Mouse (Mus musculus) heart, postnatal 0 days (tissue): ENCODE measurements around the gene Tmem44. TPM values are rescaled to one million over a fixed set of nuclear protein-coding genes. Genes with fewer than 3 reads are reported as not detected.

Experiments
- ATAC-seq: fragments of 200-750 bp; cut with Nextera tagmentation; 2 replicates; pipeline ENCODE4 v1.8.0; 2017; ENCODE audit warnings: low read depth, moderate number of reproducible peaks, moderate library complexity; ENCODE audit not compliant: insufficient read depth
- DNase-seq: peaks from one replicate; pipeline ENCODE4 v3.0.0-alpha.2; 2016; ENCODE audit warnings: low spot score
- H3K27ac ChIP-seq: fragments of 300-500 bp; sonication (generic); 2 replicates; pipeline ENCODE4 v1.5.1; 2014; ENCODE audit warnings: low read depth, mild to moderate bottlenecking
- H3K27me3 ChIP-seq: fragments of 300-500 bp; sonication (generic); 2 replicates; pipeline ENCODE4 v1.6.1; 2014; ENCODE audit warnings: low read length, mixed read lengths; ENCODE audit not compliant: control insufficient read depth, insufficient read depth
- H3K36me3 ChIP-seq: fragments of 300-500 bp; sonication (generic); replicated peaks from 2 replicates; pipeline ENCODE4 v1.6.1; 2014; ENCODE audit warnings: low read length, mixed read lengths; ENCODE audit not compliant: control insufficient read depth, insufficient read depth
- H3K4me1 ChIP-seq: fragments of 300-500 bp; sonication (generic); 2 replicates; pipeline ENCODE4 v1.6.1; 2014; ENCODE audit warnings: antibody characterized with exemption; ENCODE audit not compliant: control insufficient read depth, insufficient read depth
- H3K4me2 ChIP-seq: fragments of 300-500 bp; sonication (generic); 2 replicates; pipeline ENCODE4 v1.6.1; 2014; ENCODE audit warnings: low read depth, mild to moderate bottlenecking, low read length, moderate library complexity
- H3K4me3 ChIP-seq: fragments of 300-500 bp; sonication (generic); 2 replicates; pipeline ENCODE4 v1.5.1; 2014; ENCODE audit warnings: low read depth, low read length
- H3K9ac ChIP-seq: fragments of 300-500 bp; sonication (generic); replicated peaks from 2 replicates; pipeline ENCODE4 v1.6.1; 2014; ENCODE audit warnings: low read depth, low read length, mixed read lengths
- H3K9me3 ChIP-seq: fragments of 300-500 bp; sonication (generic); replicated peaks from 2 replicates; pipeline ENCODE4 v1.6.1; 2016; ENCODE audit warnings: low read length; ENCODE audit not compliant: control insufficient read depth
- CTCF ChIP-seq: IDR thresholded peaks from 2 replicates; pipeline ENCODE4 v1.5.1; 2016; ENCODE audit warnings: antibody characterized with exemption, control low read depth, low read depth
- EP300 ChIP-seq: IDR thresholded peaks from 2 replicates; pipeline ENCODE4 v1.6.1; 2016; ENCODE audit warnings: antibody characterized with exemption, low read depth
- WGBS: fragments of 180-500 bp; shearing (Covaris S2); extraction: QIAGEN DNeasy Blood & Tissue Kit; methylation state at CpG from one replicate; pipeline ENCODE4 v1.1.7; 2014; 5-methylcytosine and 5-hydroxymethylcytosine counted together
- polyA plus RNA-seq: library from polyadenylated mRNA; unstranded; fragments of >200 nt; fragmentation: Nextera tagmentation; extraction: Ambion mirVana; gene quantifications from 2 replicates; pipeline ENCODE4 v1.2.1, GENCODE M21; 2015
- total RNA-seq: library from RNA; depleted of rRNA; stranded (reverse); fragments of >200 nt; gene quantifications from 2 replicates; pipeline ENCODE4 v1.2.3, GENCODE M21; 2014; ENCODE audit warnings: low replicate concordance

Gene Tmem44
- total and polyA plus RNA-seq, 2 experiments from 2014 or later = 14.6 to 31.1 TPM

- Histone ChIP-seq H3K4me3 (no peak overlapping the region), H3K9me3 (no peaks in the 10 kb centered on the region), H3K36me3 (peaks cover 26% of the 10 kb centered on the region; the same call in 1 of the 2 replicates), H3K27me3 (no peaks in the 10 kb centered on the region), H3K9ac (no peak overlapping the region), H3K4me2 (no peak overlapping the region; the same call in 1 of the 2 replicates), H3K27ac (no peak overlapping the region), H3K4me1 (peaks cover 7% of the 10 kb centered on the region)
- DNase-seq = no peak
- WGBS = 35% methylated on average over 20 of the region's 20 CpGs
- TF ChIP-seq EP300 = no peak
- peak; percentile 92 for TF ChIP-seq CTCF
- peak; percentile 49; the same call in 1 of the 2 replicates for ATAC-seq
Observed at GRCm38 (mm10) chr16:30531761-30532406, 18.8 kb downstream of the Tmem44 start.

DNA sequence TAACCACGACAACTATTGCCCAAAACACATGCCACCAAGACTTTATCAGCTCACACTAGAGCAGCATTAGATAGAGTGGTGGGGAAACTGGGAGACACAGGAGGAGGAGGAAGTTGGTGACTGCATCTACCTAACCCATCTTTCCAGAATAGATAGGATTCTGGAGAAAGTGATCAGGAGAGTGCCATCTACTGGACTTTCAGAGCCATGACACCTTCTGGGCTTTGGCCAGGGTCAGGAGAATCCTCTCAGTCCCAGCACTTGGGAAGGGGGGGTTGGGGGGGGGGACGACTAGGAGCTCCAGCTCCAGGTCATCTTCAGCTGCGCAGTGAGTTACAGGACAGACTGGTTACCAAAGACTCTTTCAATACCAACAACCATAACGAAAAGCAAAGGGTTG, 19.8 kb downstream of the Tmem44 start:
- no peaks in the 10 kb centered on the region for H3K9me3 ChIP-seq
- no peak overlapping the region for H3K4me3 ChIP-seq
- ATAC-seq = no peak
- no peak overlapping the region for H3K4me2 ChIP-seq
- no peak overlapping the region for H3K9ac ChIP-seq
- 53% methylated on average over 4 of the region's 4 CpGs for WGBS
- DNase-seq = no peak
- peaks cover 26% of the 10 kb centered on the region; the same call in 1 of the 2 replicates for H3K36me3 ChIP-seq
- TF ChIP-seq EP300 (no peak), CTCF (peak; percentile 51)
- H3K4me1 ChIP-seq = peaks cover 2% of the 10 kb centered on the region
- H3K27ac ChIP-seq = no peak overlapping the region
- H3K27me3 ChIP-seq = no peaks in the 10 kb centered on the region

GRCm38 (mm10) chr16:30528386-30528785, 22.3 kb downstream of the Tmem44 start:
- H3K36me3 ChIP-seq = peaks cover 19% of the 10 kb centered on the region; the same call in 1 of the 2 replicates
- WGBS = 81% methylated on average over 8 of the region's 8 CpGs

DNA sequence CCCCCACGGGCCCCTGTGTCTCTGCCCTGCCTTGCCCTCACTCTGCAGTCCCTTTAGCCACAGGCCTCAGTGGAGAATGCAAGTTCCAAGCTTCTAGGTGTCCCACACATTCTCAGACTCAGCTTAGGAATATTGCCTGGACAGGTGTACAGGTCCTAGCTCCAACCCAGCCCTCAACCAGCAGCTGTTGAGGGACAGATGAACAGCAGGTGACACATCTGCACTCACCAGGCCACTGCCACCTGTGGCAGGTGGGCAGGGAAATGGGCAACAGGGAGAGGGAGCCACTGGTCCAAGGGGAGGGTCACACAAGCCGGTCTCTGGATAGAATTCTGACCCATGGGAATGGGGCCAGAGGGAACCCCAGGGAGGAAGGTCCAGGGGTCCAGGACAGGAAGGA, 22.8 kb downstream of the Tmem44 start:
- 58% methylated on average over 2 of the region's 2 CpGs for WGBS
- H3K4me2 ChIP-seq = no peak overlapping the region
- DNase-seq (no peak), ATAC-seq (no peak)
- peaks cover 19% of the 10 kb centered on the region; the same call in 1 of the 2 replicates for H3K36me3 ChIP-seq
- no peak overlapping the region for H3K27ac ChIP-seq
- H3K4me1 ChIP-seq = no peaks in the 10 kb centered on the region
- no peak overlapping the region for H3K4me3 ChIP-seq
- H3K27me3 ChIP-seq = no peaks in the 10 kb centered on the region
- no peaks in the 10 kb centered on the region for H3K9me3 ChIP-seq
- TF ChIP-seq EP300 = no peak
- no peak for TF ChIP-seq CTCF
- no peak overlapping the region for H3K9ac ChIP-seq

More at GRCm38 (mm10) chr16:30528386-30528785, 22.3 kb downstream of the Tmem44 start:
- no peaks in the 10 kb centered on the region for H3K9me3 ChIP-seq
- H3K4me3 ChIP-seq = no peak overlapping the region
- ATAC-seq (no peak), DNase-seq (no peak)
- no peak overlapping the region for H3K27ac ChIP-seq
- no peak overlapping the region for H3K9ac ChIP-seq
- TF ChIP-seq EP300 (no peak), CTCF (no peak)
- H3K27me3 ChIP-seq = no peaks in the 10 kb centered on the region
- no peaks in the 10 kb centered on the region for H3K4me1 ChIP-seq
- no peak overlapping the region for H3K4me2 ChIP-seq

DNA sequence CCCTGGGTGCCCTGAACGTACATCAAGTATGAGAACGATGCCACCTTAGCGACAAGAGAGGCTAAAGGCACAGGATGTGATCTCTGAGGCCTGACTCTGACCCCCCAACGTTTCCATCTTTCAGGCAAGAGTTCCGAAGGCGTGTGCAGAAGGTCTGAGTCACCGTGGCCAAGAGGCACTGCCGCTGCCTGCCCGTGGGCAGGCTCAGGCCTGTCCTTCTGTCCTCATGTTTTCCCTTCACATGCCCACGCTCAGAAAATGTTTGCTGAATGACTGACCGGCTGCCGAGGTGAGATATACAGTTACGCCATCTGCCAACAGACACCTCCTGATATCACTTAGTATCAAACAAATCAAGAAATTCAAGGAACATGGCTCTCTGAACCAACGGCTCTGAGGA, 24.9 kb downstream of the Tmem44 start:
- ATAC-seq = no peak
- 83% methylated on average over 13 of the region's 14 CpGs for WGBS
- Histone ChIP-seq H3K27ac (no peak overlapping the region), H3K36me3 (peaks cover 19% of the 10 kb centered on the region; the same call in 1 of the 2 replicates), H3K27me3 (no peaks in the 10 kb centered on the region), H3K4me1 (no peaks in the 10 kb centered on the region), H3K4me2 (no peak overlapping the region), H3K4me3 (no peak overlapping the region), H3K9ac (no peak overlapping the region), H3K9me3 (no peaks in the 10 kb centered on the region)
- TF ChIP-seq EP300 (no peak), CTCF (no peak)
- no peak for DNase-seq

DNA sequence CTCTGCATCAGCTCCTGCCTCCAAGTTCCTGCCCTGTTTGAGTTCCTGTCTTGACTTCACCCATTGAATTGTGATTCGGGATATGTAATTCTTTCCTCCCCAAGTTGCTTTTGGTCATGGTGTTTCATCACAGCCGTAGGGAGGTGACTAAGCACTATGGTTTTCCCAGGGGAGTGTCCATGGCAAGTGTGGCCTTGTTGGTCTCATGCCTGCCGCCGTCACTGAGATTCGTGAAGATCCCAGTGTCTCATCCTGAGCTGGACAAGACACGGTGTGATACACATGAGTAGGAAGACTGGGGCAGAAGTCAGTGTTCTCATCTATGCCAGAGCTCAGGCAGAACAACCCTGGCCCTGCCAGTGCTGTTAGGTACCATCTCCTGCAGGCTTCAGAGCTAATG, 26.2 kb downstream of the Tmem44 start:
- 82% methylated on average over 6 of the region's 6 CpGs for WGBS

More for the DNA sequence above, 26.2 kb downstream of the Tmem44 start:
- Histone ChIP-seq H3K27me3 (no peaks in the 10 kb centered on the region), H3K36me3 (peaks cover 15% of the 10 kb centered on the region; the same call in 1 of the 2 replicates), H3K4me3 (no peak overlapping the region), H3K9me3 (no peaks in the 10 kb centered on the region), H3K9ac (no peak overlapping the region), H3K4me2 (no peak overlapping the region), H3K4me1 (peaks cover 3% of the 10 kb centered on the region; the same call in 1 of the 2 replicates), H3K27ac (no peak overlapping the region)
- TF ChIP-seq EP300 = no peak
- TF ChIP-seq CTCF = no peak
- DNase-seq (no peak), ATAC-seq (no peak)
